Mouse (Mus musculus) lung, postnatal 0 days (tissue): ENCODE results near the gene 1700001P01Rik. TPM values are rescaled to one million over a fixed set of nuclear protein-coding genes. Genes with fewer than 3 reads are reported as not detected.
A peak's percentile ranks its signal among the peaks of the same experiment; 100 is the strongest.

Source experiments
- ATAC-seq: fragments of 200-750 bp; cut with Nextera tagmentation; 2 replicates; pipeline ENCODE4 v1.8.0; 2017; ENCODE audit warnings: moderate library complexity
- DNase-seq: peaks from one replicate; pipeline ENCODE4 v3.0.0-alpha.2; 2016; ENCODE audit warnings: low spot score
- H3K27ac ChIP-seq: fragments of 300-500 bp; sonication (generic); 2 replicates; pipeline ENCODE4 v1.5.1; 2014; ENCODE audit warnings: antibody characterized with exemption, mild to moderate bottlenecking, low read length, mixed read lengths
- H3K27me3 ChIP-seq: fragments of 300-500 bp; sonication (generic); replicated peaks from 2 replicates; pipeline ENCODE4 v1.6.1; 2014; ENCODE audit warnings: low read length, mixed read lengths; ENCODE audit not compliant: insufficient read depth
- H3K36me3 ChIP-seq: fragments of 300-500 bp; sonication (generic); 2 replicates; pipeline ENCODE4 v1.6.1; 2014; ENCODE audit warnings: low read length, mixed read lengths; ENCODE audit not compliant: insufficient read depth
- H3K4me1 ChIP-seq: fragments of 300-500 bp; sonication (generic); 2 replicates; pipeline ENCODE4 v1.6.1; 2014; ENCODE audit warnings: antibody characterized with exemption, low read depth, low read length, mixed read lengths; ENCODE audit not compliant: insufficient read depth
- H3K4me2 ChIP-seq: fragments of 300-500 bp; sonication (generic); replicated peaks from 2 replicates; pipeline ENCODE4 v1.6.1; 2014; ENCODE audit warnings: low read depth, mild to moderate bottlenecking, low read length, moderate library complexity, mixed read lengths
- H3K4me3 ChIP-seq: fragments of 300-500 bp; sonication (generic); 2 replicates; pipeline ENCODE4 v1.5.1; 2014; ENCODE audit warnings: low read depth, low read length
- H3K9ac ChIP-seq: fragments of 300-500 bp; sonication (generic); replicated peaks from 2 replicates; pipeline ENCODE4 v1.6.1; 2014; ENCODE audit warnings: low read depth, mild to moderate bottlenecking
- H3K9me3 ChIP-seq: fragments of 300-500 bp; sonication (generic); 2 replicates; pipeline ENCODE4 v1.6.1; 2016; ENCODE audit warnings: low read length, mixed read lengths
- CTCF ChIP-seq: IDR thresholded peaks from 2 replicates; pipeline ENCODE4 v1.5.1; 2016; ENCODE audit warnings: antibody characterized with exemption, mild to moderate bottlenecking
- EP300 ChIP-seq: IDR thresholded peaks from 2 replicates; pipeline ENCODE4 v1.6.1; 2016; ENCODE audit warnings: antibody characterized with exemption, mild to moderate bottlenecking, control low read depth
- WGBS: fragments of 180-500 bp; shearing (Covaris S2); extraction: QIAGEN DNeasy Blood & Tissue Kit; methylation state at CpG from one replicate; pipeline ENCODE4 v1.1.7; 2014; 5-methylcytosine and 5-hydroxymethylcytosine counted together
- polyA plus RNA-seq: library from polyadenylated mRNA; unstranded; fragments of >200 nt; fragmentation: Nextera tagmentation; extraction: Ambion mirVana; gene quantifications from 2 replicates; pipeline ENCODE4 v1.2.1, GENCODE M21; 2015

Gene 1700001P01Rik
- polyA plus RNA-seq, 1 experiment from 2014 or later: not detected

GRCm38 (mm10) chr11:97816176-97816575 is 40.5 kb upstream of the 1700001P01Rik start:
- no peak for DNase-seq
- no peak for TF ChIP-seq CTCF
- TF ChIP-seq EP300: no peak
- ATAC-seq: no peak
- Histone ChIP-seq H3K4me1 (peaks cover 25% of the 10 kb centered on the region), H3K9me3 (no peaks in the 10 kb centered on the region), H3K27me3 (no peaks in the 10 kb centered on the region), H3K9ac (no peak overlapping the region), H3K36me3 (no peaks in the 10 kb centered on the region), H3K4me2 (no peak overlapping the region), H3K27ac (0 out of 2 replicates have a peak overlapping the region, but pooled peaks have one; percentile 38), H3K4me3 (no peak overlapping the region)
- 58% methylated on average over 5 of the region's 5 CpGs for WGBS

GRCm38 (mm10) chr11:97815736-97816135 is 40.0 kb upstream of the 1700001P01Rik start:
- Histone ChIP-seq H3K4me3 (no peak overlapping the region), H3K27ac (peak overlapping the region; percentile 38; the same call in 1 of the 2 replicates), H3K27me3 (no peaks in the 10 kb centered on the region), H3K9ac (no peak overlapping the region), H3K36me3 (no peaks in the 10 kb centered on the region), H3K9me3 (no peaks in the 10 kb centered on the region), H3K4me1 (peaks cover 26% of the 10 kb centered on the region), H3K4me2 (no peak overlapping the region)
- TF ChIP-seq CTCF: no peak
- TF ChIP-seq EP300: no peak
- 62% methylated on average over 11 of the region's 11 CpGs for WGBS
- ATAC-seq (peak; percentile 11; the same call in 1 of the 2 replicates), DNase-seq (no peak)

- H3K4me1 ChIP-seq: peaks cover 36% of the 10 kb centered on the region
- 42% methylated on average over 17 of the region's 17 CpGs for WGBS
- TF ChIP-seq EP300: no peak
- no peak for TF ChIP-seq CTCF
- no peak for DNase-seq
- H3K27ac ChIP-seq: peak overlapping the region; percentile 21; the same call in 1 of the 2 replicates
- no peak for ATAC-seq
- H3K9ac ChIP-seq: no peak overlapping the region
- no peaks in the 10 kb centered on the region for H3K27me3 ChIP-seq
- H3K9me3 ChIP-seq: no peaks in the 10 kb centered on the region
- no peak overlapping the region for H3K4me3 ChIP-seq
- H3K4me2 ChIP-seq: no peak overlapping the region
- H3K36me3 ChIP-seq: peaks cover 6% of the 10 kb centered on the region; the same call in 1 of the 2 replicates
These were observed 38.2 kb upstream of the 1700001P01Rik start for GRCm38 (mm10) chr11:97813746-97814515.

- no peak overlapping the region for H3K9ac ChIP-seq
- ATAC-seq: peak; percentile 39
These were observed 37.4 kb upstream of the 1700001P01Rik start for GRCm38 (mm10) chr11:97813085-97813484.

GRCm38 (mm10) chr11:97812491-97812921 is 36.8 kb upstream of the 1700001P01Rik start:
- TF ChIP-seq CTCF (no peak), EP300 (no peak)
- Histone ChIP-seq H3K27me3 (no peaks in the 10 kb centered on the region), H3K9ac (no peak overlapping the region), H3K4me2 (no peak overlapping the region), H3K36me3 (peaks cover 8% of the 10 kb centered on the region; the same call in 1 of the 2 replicates), H3K27ac (peak overlapping the region; percentile 14; the same call in 1 of the 2 replicates), H3K4me1 (peaks cover 40% of the 10 kb centered on the region), H3K4me3 (no peak overlapping the region), H3K9me3 (no peaks in the 10 kb centered on the region)
- DNase-seq (no peak), ATAC-seq (no peak)
- 17% methylated on average over 3 of the region's 3 CpGs for WGBS

More at GRCm38 (mm10) chr11:97813085-97813484, 37.4 kb upstream of the 1700001P01Rik start:
- H3K4me2 ChIP-seq: no peak overlapping the region
- H3K36me3 ChIP-seq: peaks cover 7% of the 10 kb centered on the region; the same call in 1 of the 2 replicates
- no peak overlapping the region for H3K27ac ChIP-seq
- 45% methylated on average over 7 of the region's 7 CpGs for WGBS
- H3K4me1 ChIP-seq: peaks cover 37% of the 10 kb centered on the region
- no peaks in the 10 kb centered on the region for H3K27me3 ChIP-seq
- no peak overlapping the region for H3K4me3 ChIP-seq
- TF ChIP-seq EP300: no peak
- no peak for TF ChIP-seq CTCF
- DNase-seq: peak; percentile 58
- H3K9me3 ChIP-seq: no peaks in the 10 kb centered on the region

GRCm38 (mm10) chr11:97811569-97812362 is 36.0 kb upstream of the 1700001P01Rik start:
- peaks cover 37% of the 10 kb centered on the region for H3K4me1 ChIP-seq
- no peak overlapping the region for H3K4me2 ChIP-seq
- 30% methylated on average over 12 of the region's 13 CpGs for whole genome bisulfite sequencing
- H3K4me3 ChIP-seq: no peak overlapping the region
- DNase-seq (no peak), ATAC-seq (no peak)
- TF ChIP-seq EP300 (no peak), CTCF (no peak)
- peaks cover 11% of the 10 kb centered on the region; the same call in 1 of the 2 replicates for H3K36me3 ChIP-seq
- H3K27ac ChIP-seq: peak overlapping the region; percentile 14; the same call in 1 of the 2 replicates
- no peaks in the 10 kb centered on the region for H3K9me3 ChIP-seq
- no peak overlapping the region; the same call in 1 of the 2 replicates for H3K9ac ChIP-seq
- H3K27me3 ChIP-seq: no peaks in the 10 kb centered on the region
